Mouse (Mus musculus) CD4-positive helper T cell, adult 2 months (primary cell): ENCODE data around the gene Gm21981.

ENCODE experiments used
- DNase-seq: peaks from one replicate; pipeline ENCODE4 v3.0.0-alpha.2; 2012; ENCODE audit warnings: low read depth, missing footprints, low spot score

Gene Gm21981

DNA sequence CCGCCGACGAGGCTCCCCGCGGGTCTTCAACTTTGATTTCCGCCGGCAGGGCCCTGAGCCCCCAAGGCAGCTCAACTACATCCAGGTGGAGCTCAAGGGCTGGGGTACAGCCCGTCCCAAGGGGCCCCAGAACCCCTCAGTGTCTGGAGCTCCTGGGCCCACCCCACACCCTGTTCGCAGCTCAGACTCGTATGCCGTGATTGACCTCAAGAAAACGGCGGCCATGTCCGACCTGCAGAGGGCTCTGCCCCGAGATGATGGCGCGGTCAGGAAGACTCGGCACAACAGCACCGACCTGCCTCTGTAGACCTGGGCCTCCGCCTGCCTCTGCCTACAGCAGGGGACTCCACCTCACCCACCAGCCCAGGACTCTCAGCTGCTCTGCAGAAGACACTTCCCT lies 9.3 kb upstream of the Gm21981 start:
- DNase-seq = no peak

GRCm38 (mm10) chr17:47702548-47703345 lies 8.5 kb upstream of the Gm21981 start:
- DNase-seq = no peak

DNA sequence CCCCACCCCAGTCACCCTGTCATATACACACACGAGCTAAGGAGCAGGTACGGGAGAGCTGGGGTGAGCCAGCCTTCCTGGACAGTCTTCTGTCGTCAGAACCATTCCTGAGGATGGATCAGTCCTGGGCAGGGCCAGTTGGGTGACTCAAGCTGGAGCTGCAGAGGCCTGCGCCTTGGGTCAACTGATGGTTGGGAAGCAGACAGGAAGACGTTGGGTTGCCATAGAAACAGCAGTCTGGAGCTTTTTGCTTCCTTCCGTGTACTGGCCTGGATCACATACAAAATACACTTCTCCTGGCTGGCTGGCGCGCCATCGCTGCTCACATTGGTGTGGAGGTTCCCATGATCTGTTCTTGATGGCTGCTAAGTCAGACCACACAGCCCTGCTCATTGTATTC lies 7.5 kb upstream of the Gm21981 start:
- no peak for DNase-seq

- DNase-seq = no peak
Measured at GRCm38 (mm10) chr17:47699055-47699454, 4.8 kb upstream of the Gm21981 start.

- no peak for DNase-seq
Measured at GRCm38 (mm10) chr17:47698156-47698555, 3.9 kb upstream of the Gm21981 start.

GRCm38 (mm10) chr17:47695337-47695710 lies 1.1 kb upstream of the Gm21981 start:
- DNase-seq = no peak

DNA sequence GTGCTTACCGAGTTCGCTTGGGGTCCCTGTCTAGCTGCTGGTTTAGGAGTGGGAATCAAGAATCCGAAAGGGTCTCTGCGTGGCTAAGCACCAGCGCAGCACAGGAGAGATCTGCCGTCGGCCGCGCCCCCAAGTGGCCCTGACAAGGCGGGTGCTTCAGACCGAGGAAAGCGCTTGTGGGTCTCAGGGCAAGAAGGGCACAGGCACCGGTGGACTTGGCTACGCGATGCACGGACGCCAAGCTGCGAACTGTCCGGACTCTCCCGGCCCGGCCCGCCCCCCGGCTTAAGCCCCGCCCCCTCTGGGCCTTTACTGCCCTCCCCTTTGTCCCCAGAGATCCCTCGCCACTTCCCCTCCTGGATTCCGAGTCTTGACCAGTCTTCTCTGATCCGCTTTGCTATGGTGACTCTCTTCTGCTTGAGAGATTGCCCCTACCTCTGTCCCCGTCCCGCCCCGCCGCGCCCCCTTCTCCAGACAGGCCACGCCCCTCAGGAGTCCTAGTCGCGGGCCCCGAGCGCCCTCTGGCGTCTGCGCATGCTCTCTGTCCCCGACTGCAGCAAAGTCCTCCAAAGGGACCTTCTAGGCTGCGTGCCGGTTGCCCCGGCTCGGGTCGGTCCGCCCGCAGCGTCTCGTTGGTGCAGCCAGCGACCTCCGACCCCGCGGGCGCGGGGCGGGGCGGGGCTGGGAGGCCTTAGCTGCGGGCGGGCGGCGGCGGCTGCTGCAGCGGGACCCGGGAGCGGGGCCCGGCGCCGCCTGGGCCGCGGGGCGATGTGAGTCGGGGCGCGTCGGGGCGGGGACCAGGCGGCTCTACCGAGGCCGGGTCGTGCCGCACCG lies 465 bp upstream of the Gm21981 start, which contains the start of gene Prickle4:
Gene Prickle4, minus strand, starts transcription at position 234 of the 834 bp plus-strand sequence.
- peak; percentile 93 for DNase-seq

DNA sequence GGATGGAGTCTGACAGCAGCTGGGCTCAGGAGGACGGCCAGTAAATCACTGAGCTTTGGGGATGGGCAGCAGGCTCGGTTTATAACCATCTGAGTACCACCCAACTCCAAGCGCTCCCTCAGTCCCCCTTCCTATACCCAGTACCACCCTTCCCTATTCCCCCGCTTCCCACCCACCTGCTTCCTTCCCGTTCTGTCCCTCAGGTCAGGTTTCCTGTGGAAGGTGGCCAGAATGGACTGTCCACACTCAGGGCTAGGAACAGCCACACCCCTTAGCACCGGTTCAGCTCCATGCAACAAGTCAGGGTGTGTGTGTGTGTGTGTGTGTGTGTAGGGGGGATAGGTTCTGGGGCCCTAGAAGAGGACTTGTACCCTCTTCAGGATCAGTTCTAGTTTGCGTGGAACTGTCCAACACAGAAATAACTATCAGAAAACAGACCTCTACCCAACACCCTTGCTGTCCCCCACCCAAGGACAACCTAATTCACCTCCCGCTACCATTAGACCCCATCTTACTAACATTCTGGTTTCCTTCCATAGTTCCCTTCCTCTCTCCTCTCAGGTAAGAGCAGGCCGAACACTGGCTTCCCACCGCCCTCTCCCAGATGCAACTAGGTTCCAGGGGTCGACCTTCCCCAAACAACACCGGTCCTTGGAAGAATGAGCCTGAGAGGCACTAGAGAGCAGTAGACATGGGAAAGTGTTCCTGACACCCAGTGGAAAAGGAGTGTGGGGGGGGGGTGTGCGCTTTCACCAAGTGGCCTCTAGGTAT lies 399 bp downstream of the Gm21981 start:
- no peak for DNase-seq

DNA sequence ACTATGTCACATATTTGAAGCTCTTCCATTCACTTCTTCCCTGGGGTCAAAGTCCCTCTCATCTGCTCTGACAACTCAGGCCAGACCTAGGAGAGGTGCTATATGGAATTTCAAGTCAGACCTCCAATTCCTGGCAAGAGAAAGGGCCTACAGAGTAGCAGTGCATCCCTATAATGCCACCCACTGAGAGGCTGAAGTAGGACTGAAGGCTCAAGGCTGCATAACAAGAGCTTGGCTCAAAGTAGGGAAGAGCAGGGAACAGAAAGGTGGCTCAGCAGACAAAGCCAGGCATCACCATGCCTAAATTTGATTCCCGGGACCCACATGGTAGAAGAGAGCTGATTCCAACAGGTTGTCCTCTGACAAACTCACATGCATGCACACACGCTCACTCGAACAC lies 2.6 kb downstream of the Gm21981 start:
- DNase-seq = no peak

- no peak for DNase-seq
Measured at GRCm38 (mm10) chr17:47689894-47690293, 4.4 kb downstream of the Gm21981 start.

- peak; percentile 65 for DNase-seq
Measured at GRCm38 (mm10) chr17:47688608-47689575, 5.4 kb downstream of the Gm21981 start, which contains the start of gene Frs3. TSS of gene Frs3 (plus strand) at chr17:47689030.

DNA sequence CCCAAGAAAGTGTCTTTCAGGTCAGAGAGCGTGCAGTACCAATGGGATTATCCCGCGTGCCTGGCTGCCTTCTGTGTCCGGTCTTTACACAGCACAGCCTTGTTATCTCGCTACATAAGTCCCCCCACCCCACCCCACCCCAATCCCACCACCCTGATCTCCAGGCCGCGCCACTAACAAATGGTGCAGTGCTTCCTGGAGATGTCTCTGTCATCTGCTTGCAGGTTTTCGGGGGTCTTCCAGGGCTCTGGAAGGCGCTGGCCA lies 6.0 kb downstream of the Gm21981 start, which contains the start of gene Tomm6:
Gene Tomm6, minus strand, starts transcription at position 43 of the 264 bp plus-strand sequence.
- DNase-seq = no peak

DNA sequence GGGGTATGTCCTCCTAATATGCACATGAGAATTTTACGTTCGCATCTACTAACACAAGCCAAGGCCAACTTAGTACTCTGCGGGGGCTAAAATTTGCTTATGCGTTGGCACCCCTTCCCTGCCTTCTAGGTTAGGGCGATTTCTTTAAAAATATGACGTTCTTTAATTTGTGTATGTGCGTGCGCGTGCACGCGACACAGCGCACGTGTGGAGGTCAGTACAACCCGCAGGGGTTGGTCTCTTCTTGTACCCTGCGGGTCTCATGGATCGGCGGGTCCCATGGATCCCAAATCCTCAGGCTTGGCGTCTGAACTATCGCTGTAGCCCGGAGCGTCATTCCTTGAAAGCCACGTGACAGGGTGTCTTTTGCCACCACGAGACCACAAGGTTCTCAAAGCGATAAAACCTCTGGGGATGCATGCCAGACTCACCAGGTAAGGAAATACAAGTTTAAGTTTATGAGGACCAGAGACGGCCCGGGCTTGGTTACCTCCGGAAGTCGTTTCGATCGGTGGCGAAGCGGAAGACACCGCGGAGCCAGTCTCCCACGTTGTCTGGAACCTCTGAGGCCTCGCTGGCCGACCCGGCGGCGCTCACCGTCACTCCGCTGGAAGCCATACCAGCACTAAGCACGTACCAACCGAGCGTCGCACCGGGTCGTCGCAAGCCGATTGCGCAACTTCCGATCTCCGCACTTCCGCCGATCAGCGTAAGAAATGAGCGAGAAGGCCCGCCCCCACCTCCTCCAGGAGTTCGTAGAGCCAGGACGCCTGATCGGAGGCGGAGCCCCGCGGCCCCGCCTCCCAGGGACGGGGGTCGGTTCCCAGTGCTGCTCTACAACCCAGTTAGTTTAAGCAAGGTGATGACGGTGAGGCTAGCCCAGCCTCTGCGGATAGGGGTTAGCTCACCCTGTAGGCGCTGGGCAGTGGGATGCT lies 6.6 kb downstream of the Gm21981 start:
- peak; percentile 98 for DNase-seq

DNA sequence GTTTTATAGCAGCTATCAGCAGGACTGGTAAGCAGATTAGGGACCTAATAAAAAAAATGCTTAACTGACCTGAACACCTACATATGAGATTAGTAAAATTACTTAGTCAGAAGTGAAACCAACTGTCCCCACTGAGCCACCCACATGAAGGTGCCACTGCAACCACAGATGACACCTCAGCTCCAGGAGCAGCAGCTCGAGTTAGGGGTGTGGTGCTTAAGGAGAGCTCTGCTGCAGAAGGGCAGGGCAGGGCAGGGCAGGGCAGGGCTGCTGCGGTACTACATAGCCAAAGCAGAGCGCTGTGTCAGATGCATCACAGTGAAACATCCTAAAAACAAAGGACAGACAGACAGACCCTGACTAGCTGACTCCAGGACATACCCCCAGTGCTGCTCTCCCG lies 11.4 kb downstream of the Gm21981 start:
- DNase-seq = peak; percentile 63

GRCm38 (mm10) chr17:47678702-47679101 lies 15.6 kb downstream of the Gm21981 start:
- DNase-seq = no peak

- no peak for DNase-seq
Measured at GRCm38 (mm10) chr17:47678238-47678637, 16.0 kb downstream of the Gm21981 start.

DNA sequence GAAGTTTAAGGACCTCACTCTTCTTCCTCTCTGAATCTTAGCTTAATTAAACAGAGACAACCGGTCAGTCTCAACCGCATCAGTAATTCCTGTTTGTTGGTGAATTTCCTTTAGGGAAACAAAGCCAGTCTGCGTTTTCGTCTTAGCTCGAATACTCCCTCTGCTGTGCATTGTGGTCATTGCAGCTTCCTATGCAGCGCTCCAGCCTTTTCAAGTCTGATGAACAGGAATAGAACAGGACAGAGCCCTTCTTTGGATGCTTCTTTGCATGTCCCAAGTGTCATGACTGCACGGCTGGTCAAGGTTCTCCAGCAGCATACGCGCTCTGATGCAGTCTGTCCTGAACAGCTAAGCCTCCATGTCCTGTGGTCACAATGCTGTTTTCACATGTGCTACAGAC lies 17.7 kb downstream of the Gm21981 start:
- DNase-seq = peak; percentile 53

DNA sequence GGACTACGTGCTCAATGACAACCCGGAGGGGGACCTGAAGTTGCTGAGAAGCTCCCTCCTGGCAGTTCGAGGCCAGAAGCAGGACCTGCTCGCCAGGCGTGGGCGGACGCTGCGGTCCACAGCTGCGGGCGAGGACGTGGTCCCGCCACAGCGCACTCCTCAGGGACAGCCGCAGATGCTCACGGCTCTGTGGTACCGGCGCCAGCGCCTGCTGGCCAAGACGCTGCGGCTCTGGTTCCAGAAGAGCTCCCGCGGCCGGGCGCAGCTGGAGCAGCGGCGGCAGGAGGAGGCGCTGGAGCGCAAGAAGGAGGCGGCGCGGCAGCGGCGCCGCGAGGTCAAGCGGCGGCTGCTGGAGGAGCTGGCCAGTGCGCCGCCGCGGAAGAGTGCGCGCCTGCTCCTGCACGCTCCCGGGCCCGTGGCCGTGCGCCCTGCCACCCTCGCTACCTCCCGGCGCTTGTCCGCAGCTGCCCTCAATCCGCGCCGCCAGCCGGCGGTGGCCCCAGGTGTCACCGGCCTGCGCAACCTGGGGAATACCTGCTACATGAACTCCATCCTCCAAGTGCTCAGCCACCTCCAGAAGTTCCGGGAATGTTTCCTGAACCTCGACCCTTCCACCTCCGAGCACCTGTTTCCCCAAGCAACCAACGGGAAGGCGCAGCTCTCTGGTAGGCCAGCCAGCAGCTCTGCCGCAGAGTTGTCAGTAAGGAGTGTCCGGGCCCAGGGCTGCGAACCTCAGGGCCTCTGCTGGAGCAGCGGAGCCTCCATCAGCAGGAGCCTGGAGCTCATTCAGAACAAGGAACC lies 21.7 kb downstream of the Gm21981 start:
- DNase-seq = no peak

DNA sequence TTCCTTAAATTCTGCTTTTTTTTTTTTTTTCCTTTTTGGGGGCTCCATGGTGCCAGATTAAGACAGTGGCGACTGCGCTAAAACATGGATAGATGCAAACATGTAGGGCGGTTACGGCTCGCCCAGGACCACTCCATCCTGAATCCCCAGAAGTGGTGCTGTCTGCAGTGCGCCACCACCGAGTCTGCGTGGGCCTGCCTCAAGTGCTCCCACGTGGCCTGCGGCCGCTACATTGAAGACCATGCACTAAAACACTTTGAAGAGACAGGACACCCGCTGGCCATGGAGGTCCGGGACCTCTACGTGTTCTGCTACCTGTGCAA lies 22.3 kb downstream of the Gm21981 start:
- DNase-seq = no peak
